Mouse (Mus musculus) erythroblast, embryonic 14.5 days (primary cell): ENCODE measurements around the gene Apoa2. TPM values are rescaled to one million over a fixed set of nuclear protein-coding genes. Genes with fewer than 3 reads are reported as not detected.

Source experiments
- H3K27me3 ChIP-seq: 2 replicates; pipeline ENCODE4 v1.6.1; 2012; ENCODE audit warnings: inconsistent platforms; ENCODE audit not compliant: control insufficient read depth
- H3K36me3 ChIP-seq: 2 replicates; pipeline ENCODE4 v1.6.1; 2012; ENCODE audit warnings: mild to moderate bottlenecking, inconsistent platforms; ENCODE audit not compliant: control insufficient read depth
- H3K4me1 ChIP-seq: 2 replicates; pipeline ENCODE4 v1.6.1; 2012; ENCODE audit warnings: inconsistent platforms; ENCODE audit not compliant: control insufficient read depth
- H3K4me3 ChIP-seq: replicated peaks from 2 replicates; pipeline ENCODE3; 2012; ENCODE audit warnings: moderate library complexity, mild to moderate bottlenecking, inconsistent platforms
- H3K9me3 ChIP-seq: 2 replicates; pipeline ENCODE4 v1.6.1; 2012; ENCODE audit warnings: low read length, inconsistent platforms, mixed read lengths; ENCODE audit not compliant: control insufficient read depth
- GATA1 ChIP-seq: IDR thresholded peaks from 2 replicates; pipeline ENCODE4 v1.6.1; 2012; ENCODE audit warnings: low read length, inconsistent platforms, mixed read lengths
- TAL1 ChIP-seq: IDR thresholded peaks from 3 replicates; pipeline ENCODE4 v1.6.1; 2012; ENCODE audit warnings: low read length, inconsistent platforms, mixed read lengths
- polyA plus RNA-seq: library from polyadenylated mRNA; stranded (reverse); fragments of >175 nt; gene quantifications from 2 replicates; pipeline ENCODE4 v1.2.3, GENCODE M21; 2012

Apoa2 gene
- polyA plus RNA-seq, 1 experiment = 0.42 TPM

- Histone ChIP-seq H3K4me1 (peaks cover 9% of the 10 kb centered on the region), H3K9me3 (no peaks in the 10 kb centered on the region), H3K27me3 (peaks cover 57% of the 10 kb centered on the region), H3K4me3 (no peak overlapping the region), H3K36me3 (no peaks in the 10 kb centered on the region)
- TF ChIP-seq GATA1 (no peak), TAL1 (no peak)
Measured at GRCm38 (mm10) chr1:171263666-171264461, 39.0 kb downstream of the Apoa2 start.

GRCm38 (mm10) chr1:171265971-171266744 is 41.3 kb downstream of the Apoa2 start:
- H3K36me3 ChIP-seq = no peaks in the 10 kb centered on the region
- no peaks in the 10 kb centered on the region for H3K9me3 ChIP-seq
- TF ChIP-seq TAL1 (no peak), GATA1 (no peak)
- H3K4me1 ChIP-seq = peaks cover 22% of the 10 kb centered on the region
- no peak overlapping the region for H3K4me3 ChIP-seq
- H3K27me3 ChIP-seq = peaks cover 35% of the 10 kb centered on the region

GRCm38 (mm10) chr1:171268341-171268740 is 43.5 kb downstream of the Apoa2 start:
- 0 out of 2 replicates have a peak, but pooled peaks cover 2% of the 10 kb centered on the region for H3K9me3 ChIP-seq
- peaks cover 16% of the 10 kb centered on the region for H3K27me3 ChIP-seq
- H3K4me3 ChIP-seq = no peak overlapping the region
- TF ChIP-seq TAL1 (no peak), GATA1 (no peak)
- peaks cover 19% of the 10 kb centered on the region for H3K36me3 ChIP-seq
- peaks cover 38% of the 10 kb centered on the region for H3K4me1 ChIP-seq

- peaks cover 54% of the 10 kb centered on the region for H3K4me1 ChIP-seq
- TF ChIP-seq TAL1 (no peak), GATA1 (0 out of 2 replicates have a peak, but pooled peaks have one; percentile 49)
- H3K27me3 ChIP-seq = 0 out of 2 replicates have a peak, but pooled peaks cover 6% of the 10 kb centered on the region
- peak within 1 kb of the TSS; percentile 70 for H3K4me3 ChIP-seq
- 0 out of 2 replicates have a peak, but pooled peaks cover 2% of the 10 kb centered on the region for H3K9me3 ChIP-seq
- peaks cover 36% of the 10 kb centered on the region for H3K36me3 ChIP-seq
Measured at GRCm38 (mm10) chr1:171269848-171270572, 45.2 kb downstream of the Apoa2 start, which contains the start of gene B4galt3. Gene B4galt3, plus strand, starts transcription at chr1:171270328.

- Histone ChIP-seq H3K27me3 (0 out of 2 replicates have a peak, but pooled peaks cover 2% of the 10 kb centered on the region), H3K36me3 (peaks cover 41% of the 10 kb centered on the region), H3K4me1 (peaks cover 59% of the 10 kb centered on the region), H3K4me3 (peak overlapping the region; percentile 70), H3K9me3 (0 out of 2 replicates have a peak, but pooled peaks cover 2% of the 10 kb centered on the region)
- TF ChIP-seq TAL1 (no peak), GATA1 (no peak)
Measured at GRCm38 (mm10) chr1:171270573-171270900, 45.7 kb downstream of the Apoa2 start.

- H3K4me3 ChIP-seq = peak overlapping the region; percentile 70
- H3K36me3 ChIP-seq = peaks cover 48% of the 10 kb centered on the region
- H3K4me1 ChIP-seq = peaks cover 64% of the 10 kb centered on the region
- H3K27me3 ChIP-seq = 0 out of 2 replicates have a peak, but pooled peaks cover 2% of the 10 kb centered on the region
- H3K9me3 ChIP-seq = 0 out of 2 replicates have a peak, but pooled peaks cover 2% of the 10 kb centered on the region
- TF ChIP-seq GATA1 = peak; percentile 41; the same call in 1 of the 2 replicates
- TF ChIP-seq TAL1 = no peak
Measured at GRCm38 (mm10) chr1:171271196-171271595, 46.3 kb downstream of the Apoa2 start.

GRCm38 (mm10) chr1:171271622-171272021 is 46.8 kb downstream of the Apoa2 start:
- TF ChIP-seq TAL1 = no peak
- TF ChIP-seq GATA1 = no peak
- 0 out of 2 replicates have a peak, but pooled peaks cover 2% of the 10 kb centered on the region for H3K9me3 ChIP-seq
- H3K36me3 ChIP-seq = peaks cover 52% of the 10 kb centered on the region
- peak overlapping the region; percentile 70 for H3K4me3 ChIP-seq
- H3K4me1 ChIP-seq = peaks cover 68% of the 10 kb centered on the region
- 0 out of 2 replicates have a peak, but pooled peaks cover 2% of the 10 kb centered on the region for H3K27me3 ChIP-seq

- H3K4me3 ChIP-seq = peak overlapping the region; percentile 70
- H3K36me3 ChIP-seq = peaks cover 57% of the 10 kb centered on the region
- 0 out of 2 replicates have a peak, but pooled peaks cover 2% of the 10 kb centered on the region for H3K9me3 ChIP-seq
- 0 out of 2 replicates have a peak, but pooled peaks cover under 1% of the 10 kb centered on the region for H3K27me3 ChIP-seq
- peaks cover 71% of the 10 kb centered on the region for H3K4me1 ChIP-seq
- TF ChIP-seq TAL1 (no peak), GATA1 (no peak)
Measured at GRCm38 (mm10) chr1:171272086-171272485, 47.2 kb downstream of the Apoa2 start.

- no peak overlapping the region for H3K4me3 ChIP-seq
- no peaks in the 10 kb centered on the region for H3K27me3 ChIP-seq
- H3K9me3 ChIP-seq = 0 out of 2 replicates have a peak, but pooled peaks cover 2% of the 10 kb centered on the region
- H3K4me1 ChIP-seq = peaks cover 88% of the 10 kb centered on the region
- no peak for TF ChIP-seq TAL1
- TF ChIP-seq GATA1 = no peak
- peaks cover 77% of the 10 kb centered on the region for H3K36me3 ChIP-seq
Measured at GRCm38 (mm10) chr1:171274171-171274570, 49.3 kb downstream of the Apoa2 start.
